Mouse (Mus musculus) left cerebral cortex, postnatal 10 days (tissue): ENCODE results near the gene Hoxc8. TPM values are rescaled to one million over a fixed set of nuclear protein-coding genes. Genes with fewer than 3 reads are reported as not detected.
A peak's percentile ranks its signal among the peaks of the same experiment; 100 is the strongest.

Experiments
- DNase-seq, 2 experiments: peaks; one replicate each; pipeline ENCODE4 v3.0.0; 2021 to 2022; ENCODE audit warnings: low spot score in 2 of 2, mixed read lengths in 1 of 2; ENCODE audit errors: extremely low spot score in 1 of 2
- intact Hi-C: fragments of 180-260 bp; cut with DNase I; formaldehyde crosslinking; loops from one replicate; pipeline ENCODE4 v1.15.1; 2025
- total RNA-seq, 2 experiments: library from RNA; stranded (reverse); gene quantifications; 2 replicates each; pipeline ENCODE4 v1.2.3; 2021

Gene Hoxc8
- total RNA-seq, 2 experiments from 2014 or later = not detected

DNA sequence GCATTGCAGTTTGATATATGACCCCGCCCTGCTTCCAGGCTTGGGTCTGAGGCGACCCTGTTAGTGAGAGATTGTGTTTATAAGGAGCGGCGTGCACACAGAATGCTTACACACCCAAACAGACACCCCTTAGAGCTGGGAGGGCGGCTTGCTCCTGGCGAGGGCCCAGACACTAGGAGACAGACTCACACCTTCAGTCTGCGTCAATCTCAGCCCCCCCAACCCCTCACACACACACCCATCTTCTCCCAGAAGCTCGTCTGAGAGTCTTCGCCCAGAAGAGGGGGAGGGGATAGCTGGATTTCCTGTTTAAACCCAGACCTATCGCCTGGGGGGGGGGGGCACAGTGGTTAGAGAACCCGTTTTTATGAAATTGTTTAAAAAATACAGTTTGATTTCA, 9.5 kb downstream of the Hoxc8 start:
- intact Hi-C loops = no loop called here
- no peak for DNase-seq

DNA sequence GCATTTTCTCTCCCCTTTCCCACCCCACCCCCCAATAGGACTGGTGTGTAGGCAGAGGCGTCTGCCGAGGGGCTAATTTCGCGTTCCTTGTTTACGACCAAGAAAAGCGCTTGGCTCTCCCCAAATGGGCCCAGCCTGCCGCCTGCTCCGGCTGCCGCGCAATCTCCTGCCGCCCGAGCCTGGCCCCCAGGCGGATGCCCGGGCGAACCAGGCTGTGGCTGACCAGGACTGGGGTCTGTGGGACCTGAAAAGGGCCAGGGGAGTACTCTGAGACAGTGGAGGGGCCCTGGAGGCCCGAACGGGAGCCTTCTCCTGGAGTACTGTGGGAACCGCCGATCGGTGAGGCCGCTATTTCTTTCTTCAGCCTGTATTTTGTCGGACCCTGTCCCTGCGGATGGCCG, 10.1 kb downstream of the Hoxc8 start:
- DNase-seq = no peak
- intact Hi-C loops = no loop called here

DNA sequence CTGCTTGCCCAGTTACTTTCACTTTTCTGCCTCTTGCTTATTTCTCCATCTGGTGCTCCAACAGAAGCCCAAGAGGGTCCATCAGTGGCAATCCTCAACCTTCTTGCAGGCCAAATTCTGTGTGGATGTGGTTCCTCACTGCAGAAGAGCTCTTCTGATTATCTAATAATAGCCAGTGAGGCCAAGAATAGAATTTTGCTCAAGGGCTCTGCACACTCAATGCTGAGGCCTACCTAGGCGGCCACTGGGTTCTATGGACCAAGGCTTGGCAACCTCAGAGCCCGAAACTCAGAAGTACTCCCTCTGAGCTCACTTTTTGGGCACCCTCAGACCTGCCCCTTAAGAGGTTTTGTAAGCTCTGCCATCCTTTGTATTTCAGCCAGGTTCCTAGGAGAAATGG, 11.0 kb downstream of the Hoxc8 start:
- intact Hi-C loops = no loop called here

DNA sequence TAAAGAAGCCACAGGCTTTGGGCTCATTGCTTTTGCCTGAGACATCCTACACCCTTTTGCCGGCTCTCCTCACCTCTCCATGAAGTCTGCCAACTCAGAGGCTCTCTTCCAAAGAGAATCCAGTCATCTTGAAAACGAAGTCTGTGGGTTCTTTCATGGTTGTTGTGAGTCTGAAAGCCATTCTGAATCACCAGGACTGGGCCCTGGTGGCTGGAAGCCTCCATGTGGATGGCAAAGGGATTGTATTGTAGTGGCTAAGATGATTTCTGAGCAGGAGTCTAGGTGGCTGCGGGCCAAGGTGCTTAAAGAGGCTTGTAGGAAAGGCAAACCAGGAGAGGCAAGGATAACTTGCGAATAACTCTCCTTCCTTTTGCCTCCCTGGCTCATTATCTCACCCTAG, 11.7 kb downstream of the Hoxc8 start:
- no peak for DNase-seq
- intact Hi-C loops = no loop called here

More for the DNA sequence above, 11.0 kb downstream of the Hoxc8 start:
- no peak for DNase-seq

DNA sequence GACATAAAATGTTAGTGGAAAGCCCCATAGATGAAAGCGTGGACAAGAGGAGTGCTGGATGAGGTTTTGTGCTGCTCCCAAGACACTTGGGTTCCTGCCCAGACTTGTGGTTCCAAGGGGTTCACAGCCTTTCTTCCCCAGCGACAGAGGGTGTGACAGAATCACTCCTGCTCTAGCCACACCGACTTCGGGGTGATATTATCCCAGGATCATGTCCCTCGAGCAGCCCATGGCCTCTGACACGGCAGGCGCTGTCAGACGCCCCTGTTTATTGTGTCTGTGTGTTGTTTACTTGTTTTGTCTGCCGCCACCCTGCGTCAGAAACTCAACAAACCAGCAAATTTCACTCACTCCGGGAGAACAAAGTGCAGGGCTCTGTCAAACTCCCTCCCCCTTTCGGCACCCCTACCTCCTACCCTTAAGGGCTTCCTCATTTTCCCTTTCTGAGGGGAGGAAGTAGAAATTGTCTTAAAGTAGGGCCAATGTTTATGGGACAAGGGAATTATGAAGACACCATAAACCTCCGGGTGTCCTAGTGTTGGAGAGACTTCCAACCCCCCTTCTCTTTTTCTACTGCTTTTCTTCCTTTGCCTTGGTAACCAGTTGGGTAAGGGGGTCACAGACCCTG, 12.5 kb downstream of the Hoxc8 start:
- no peak for DNase-seq
- intact Hi-C loops = no loop called here

DNA sequence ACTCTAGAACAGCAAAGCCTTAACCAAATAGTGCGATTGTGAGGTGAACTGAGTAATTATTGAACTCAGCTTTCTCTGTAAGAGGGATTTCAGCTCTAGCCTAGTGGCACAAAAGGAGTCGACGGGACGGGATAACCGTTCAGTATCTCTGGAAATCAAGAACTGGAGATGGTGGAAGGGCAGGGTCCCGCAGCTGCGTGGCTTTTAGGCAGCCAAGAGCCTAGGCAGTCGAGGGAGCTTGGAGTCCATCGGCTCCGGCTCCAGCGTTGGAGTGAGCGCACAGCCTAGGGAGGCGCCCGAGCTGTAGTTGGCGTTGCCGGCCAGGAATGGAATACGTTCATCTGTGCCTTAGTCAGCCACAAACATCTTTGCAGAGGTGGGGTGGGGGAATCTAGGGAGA, 14.9 kb downstream of the Hoxc8 start:
- no peak for DNase-seq
- intact Hi-C loops = no loop called here

DNA sequence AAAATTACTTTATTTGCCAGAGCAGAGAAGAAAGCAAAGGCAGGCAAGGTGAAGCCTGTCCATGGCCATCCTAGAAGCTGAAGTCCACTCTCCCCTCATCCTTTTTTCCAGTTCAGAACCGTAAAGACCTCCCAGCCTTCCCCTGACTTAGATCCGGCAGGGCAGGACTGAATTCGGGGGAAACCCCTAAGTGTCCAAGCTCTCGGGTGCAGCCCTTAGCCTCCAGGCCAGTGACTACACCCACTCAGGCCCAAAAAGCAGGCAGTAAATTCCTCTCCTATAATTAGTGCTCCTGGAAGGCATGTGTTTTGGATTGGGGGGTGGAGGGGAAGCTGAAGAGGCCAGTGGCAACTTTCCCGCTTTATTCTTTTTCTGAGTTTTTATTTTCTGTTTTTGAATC, 15.4 kb downstream of the Hoxc8 start:
- intact Hi-C loops = no loop called here

DNA sequence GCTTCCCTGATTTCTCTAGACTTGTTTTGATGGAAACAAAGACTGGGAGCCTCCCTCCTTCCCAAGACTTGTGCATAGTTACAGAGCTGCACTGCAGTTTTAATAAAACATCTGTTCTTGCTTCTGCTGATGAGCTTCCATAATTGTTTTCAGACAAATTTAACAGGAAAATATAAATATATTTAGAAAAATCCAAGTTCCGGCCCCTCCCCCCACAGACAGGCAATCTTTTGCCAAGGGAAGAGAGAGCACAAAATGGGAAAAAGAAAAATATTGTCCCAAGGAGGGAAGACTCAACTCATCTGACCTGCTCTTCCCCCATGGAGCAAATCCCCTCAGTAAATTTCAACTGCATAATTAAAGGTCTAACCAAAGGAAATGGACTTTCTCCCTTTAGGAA, 15.9 kb downstream of the Hoxc8 start:
- DNase-seq = no peak
- intact Hi-C loops = no loop called here

More for the DNA sequence above, 15.4 kb downstream of the Hoxc8 start:
- no peak for DNase-seq

DNA sequence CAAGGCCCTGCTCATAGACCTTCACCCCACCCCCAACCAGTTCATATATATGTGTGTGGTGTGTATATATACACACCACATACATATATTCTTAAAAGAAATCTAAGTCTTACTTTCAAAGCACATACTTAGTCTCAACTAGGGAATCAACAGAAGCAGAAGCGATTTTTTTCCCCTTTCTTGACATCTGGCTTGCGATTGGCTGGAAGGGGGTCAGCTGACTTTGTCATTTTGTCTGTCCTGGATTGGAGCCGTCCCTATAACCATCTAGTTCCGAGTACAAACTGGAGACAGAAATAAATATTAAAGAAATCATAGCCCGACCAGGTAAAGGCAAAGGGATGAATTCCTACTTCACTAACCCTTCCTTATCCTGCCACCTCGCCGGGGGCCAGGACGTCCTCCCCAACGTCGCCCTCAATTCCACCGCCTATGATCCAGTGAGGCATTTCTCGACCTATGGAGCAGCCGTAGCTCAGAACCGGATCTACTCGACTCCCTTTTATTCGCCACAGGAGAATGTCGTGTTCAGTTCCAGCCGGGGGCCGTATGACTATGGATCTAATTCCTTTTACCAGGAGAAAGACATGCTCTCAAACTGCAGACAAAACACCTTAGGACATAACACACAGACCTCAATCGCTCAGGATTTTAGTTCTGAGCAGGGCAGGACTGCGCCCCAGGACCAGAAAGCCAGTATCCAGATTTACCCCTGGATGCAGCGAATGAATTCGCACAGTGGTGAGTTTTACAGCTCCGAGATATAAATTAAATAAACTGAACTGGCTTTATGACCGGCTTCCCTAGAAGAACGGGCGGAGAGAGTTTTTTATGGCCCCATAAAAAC, 19.1 kb downstream of the Hoxc8 start:
- intact Hi-C loops = no loop called here

DNA sequence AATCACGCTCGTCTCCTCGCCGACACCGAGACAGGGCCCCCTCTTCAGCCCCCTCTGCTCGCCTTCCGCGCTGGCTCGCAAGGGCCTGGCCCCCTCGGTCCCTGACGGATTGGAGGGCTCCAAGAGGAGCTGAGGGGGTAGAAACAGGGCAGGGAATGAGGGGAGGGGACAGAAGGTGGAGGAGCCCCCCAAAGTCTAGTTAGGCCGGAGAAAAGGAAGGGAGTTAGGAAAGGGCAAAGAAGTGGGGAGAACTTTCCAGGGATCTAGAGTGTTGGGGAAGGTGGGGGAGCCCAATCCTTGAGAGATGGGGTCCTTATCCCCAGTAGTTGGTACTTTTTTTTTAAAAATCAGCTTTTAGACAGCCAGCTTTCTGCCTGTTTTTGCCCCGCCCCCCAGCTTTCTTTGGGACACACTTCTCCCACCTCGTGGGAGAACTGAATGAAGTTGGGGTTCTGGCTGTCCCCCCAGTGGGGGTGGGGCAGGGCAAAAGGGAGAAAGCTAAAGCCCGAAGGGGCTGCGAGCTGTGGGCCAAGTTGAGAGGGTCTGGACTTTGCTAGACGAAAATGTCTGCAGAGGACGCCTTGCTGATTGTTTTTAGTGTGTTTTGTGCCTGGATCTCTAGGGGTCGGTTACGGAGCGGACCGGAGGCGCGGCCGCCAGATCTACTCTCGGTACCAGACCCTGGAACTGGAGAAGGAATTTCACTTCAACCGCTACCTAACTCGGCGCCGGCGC, 19.9 kb downstream of the Hoxc8 start:
- no peak for DNase-seq
- intact Hi-C loops = no loop called here

More for the DNA sequence above, 19.1 kb downstream of the Hoxc8 start:
- DNase-seq = no peak

DNA sequence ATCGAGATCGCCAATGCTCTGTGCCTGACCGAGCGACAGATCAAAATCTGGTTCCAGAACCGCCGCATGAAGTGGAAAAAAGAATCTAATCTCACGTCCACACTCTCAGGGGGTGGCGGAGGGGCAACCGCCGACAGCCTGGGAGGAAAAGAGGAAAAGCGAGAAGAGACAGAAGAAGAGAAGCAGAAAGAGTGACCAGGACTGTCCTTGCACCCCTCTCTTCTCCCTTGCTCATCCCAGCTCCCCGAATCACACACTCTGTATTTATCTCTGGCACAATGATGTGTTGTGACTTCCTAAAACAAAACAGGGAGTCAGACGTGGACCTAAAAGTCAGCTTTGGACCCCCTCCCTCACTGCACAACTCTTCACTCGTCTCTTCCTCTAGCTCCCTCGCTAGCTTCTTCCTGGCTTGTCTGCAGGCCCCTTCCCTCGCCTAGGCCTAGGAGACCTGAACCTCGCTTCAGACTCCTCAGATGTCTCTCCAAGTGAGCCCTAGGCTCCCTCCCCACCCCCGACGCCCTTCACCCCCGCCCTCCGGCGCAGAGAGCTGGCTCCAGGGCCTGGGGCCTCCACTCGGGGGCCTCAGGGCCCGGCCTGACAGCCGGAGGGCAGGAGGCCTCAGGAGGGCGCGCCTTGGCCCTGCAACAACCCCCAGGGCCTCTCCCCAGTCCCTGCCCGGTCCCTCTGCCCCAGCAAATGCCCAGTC, 20.6 kb downstream of the Hoxc8 start:
- no peak for DNase-seq
- intact Hi-C loops = no loop called here

DNA sequence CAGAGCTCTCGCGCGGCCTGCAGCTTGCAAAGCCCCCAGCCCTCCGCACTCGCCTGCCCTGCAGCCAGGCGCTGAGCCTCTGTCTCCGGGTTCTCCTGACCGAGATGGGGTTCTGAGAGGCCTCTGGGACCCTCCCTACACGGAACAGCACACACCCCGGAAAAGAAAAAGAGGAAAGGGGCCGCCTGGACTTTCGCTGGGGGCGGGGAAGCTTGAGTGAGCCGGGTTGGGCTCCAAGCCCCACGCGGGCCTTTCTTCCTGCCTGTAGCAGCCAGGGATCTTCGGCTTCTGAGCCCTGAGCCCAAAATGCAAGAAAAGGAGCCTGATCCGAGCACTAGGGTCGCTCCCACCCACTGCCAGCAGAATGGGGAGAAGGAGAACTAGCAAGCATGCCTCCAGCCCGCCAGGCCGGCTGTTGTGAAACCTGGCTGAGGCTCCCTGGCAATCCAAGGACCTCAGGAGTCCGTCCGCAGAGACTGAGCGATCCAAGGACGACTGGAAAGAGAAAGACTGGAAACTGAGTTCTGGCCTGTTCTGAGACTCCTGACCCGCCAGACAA, 21.6 kb downstream of the Hoxc8 start:
- intact Hi-C loops = loop anchor here (2.0 kb wide), 1 partner anchor 157 kb away; no protein-coding TSS in a partner anchor
- no peak for DNase-seq

DNA sequence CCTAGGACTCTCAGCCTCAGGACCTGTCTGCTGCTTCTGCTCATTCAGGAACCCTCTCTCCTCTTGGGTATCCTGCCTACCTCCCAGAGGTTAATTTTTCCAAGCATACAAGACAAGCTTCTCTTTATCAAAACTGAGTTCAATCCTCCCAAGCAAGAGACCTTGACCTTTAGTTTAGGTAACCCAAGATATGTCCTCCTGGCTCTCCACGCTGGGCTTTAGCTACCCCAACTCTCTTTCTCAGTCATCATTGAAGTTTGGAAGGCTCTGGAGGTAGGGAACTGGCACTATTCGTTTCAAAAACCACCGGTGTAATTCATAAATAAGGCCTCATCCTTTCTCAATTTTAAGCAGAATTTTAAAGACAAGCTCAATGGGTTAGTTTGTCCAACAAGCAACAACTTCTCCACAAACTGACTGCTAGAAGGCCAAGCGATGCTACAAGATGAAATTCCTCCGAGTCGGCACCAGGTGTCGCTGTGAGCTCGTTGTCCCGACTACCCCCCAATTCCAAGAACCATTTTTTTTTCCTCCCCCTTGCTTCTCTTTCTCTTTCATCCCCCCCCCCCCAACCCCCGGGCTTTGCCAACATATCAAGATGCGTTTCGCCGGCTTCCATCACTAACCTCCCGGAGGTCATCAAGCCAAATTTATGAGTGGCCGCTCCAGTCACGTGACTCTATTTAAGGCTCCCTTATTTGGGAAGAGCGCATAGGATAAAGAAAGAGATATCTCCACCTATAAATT, 23.0 kb downstream of the Hoxc8 start:
- intact Hi-C loops = loop anchor here (2.0 kb wide), 1 partner anchor 155 kb away; no protein-coding TSS in a partner anchor
- DNase-seq = peak; percentile 23 to 39

DNA sequence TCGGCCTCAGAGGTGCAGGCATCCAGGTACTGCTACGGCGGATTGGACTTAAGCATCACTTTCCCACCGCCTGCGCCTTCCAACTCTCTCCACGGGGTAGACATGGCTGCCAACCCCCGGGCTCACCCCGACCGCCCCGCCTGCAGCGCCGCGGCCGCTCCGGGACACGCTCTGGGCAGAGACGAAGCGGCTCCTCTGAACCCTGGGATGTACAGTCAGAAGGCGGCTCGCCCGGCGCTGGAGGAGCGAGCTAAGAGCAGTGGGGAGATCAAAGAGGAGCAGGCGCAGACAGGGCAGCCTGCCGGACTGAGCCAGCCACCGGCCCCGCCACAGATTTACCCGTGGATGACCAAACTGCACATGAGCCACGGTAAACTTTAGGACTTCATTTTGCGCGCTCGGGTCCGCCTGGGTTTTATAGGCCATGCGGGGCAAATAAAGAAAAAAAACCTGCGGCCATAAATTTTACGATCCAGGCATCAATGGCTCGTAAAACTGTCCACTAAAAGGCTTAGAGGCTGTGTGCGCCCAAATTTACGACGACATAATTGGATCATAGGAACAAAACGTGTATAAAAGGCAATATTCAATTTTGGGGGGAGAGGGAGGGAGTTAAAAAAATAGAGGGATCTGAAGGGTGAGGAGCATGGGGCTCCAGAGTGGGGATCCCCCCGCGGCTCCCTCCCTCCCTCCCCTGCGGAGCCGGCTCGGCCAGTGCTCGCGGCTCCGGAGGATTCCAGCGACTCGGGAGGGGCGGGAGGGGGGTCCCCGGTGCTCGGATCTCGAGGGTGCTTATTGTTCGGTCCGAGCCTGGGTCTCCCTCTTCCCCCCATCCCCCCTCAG, 24.0 kb downstream of the Hoxc8 start:
- no peak for DNase-seq

DNA sequence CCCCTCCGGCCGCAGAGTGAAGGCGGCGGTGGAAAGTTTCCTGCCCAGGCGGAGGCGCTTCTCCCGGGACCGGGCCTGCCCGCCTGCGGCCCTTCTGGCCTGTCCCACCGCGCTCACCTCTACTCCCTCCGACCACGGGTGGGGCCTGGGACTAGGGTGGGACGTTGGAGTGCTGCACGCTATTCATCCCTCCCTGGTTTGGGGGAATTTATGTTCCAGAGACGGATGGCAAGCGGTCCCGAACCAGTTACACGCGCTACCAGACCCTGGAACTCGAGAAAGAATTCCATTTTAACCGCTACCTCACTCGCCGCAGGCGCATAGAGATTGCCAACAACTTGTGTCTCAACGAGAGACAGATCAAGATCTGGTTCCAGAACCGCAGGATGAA, 24.6 kb downstream of the Hoxc8 start:
- intact Hi-C loops = no loop called here
- no peak for DNase-seq

More for the DNA sequence above, 24.0 kb downstream of the Hoxc8 start:
- intact Hi-C loops = no loop called here

DNA sequence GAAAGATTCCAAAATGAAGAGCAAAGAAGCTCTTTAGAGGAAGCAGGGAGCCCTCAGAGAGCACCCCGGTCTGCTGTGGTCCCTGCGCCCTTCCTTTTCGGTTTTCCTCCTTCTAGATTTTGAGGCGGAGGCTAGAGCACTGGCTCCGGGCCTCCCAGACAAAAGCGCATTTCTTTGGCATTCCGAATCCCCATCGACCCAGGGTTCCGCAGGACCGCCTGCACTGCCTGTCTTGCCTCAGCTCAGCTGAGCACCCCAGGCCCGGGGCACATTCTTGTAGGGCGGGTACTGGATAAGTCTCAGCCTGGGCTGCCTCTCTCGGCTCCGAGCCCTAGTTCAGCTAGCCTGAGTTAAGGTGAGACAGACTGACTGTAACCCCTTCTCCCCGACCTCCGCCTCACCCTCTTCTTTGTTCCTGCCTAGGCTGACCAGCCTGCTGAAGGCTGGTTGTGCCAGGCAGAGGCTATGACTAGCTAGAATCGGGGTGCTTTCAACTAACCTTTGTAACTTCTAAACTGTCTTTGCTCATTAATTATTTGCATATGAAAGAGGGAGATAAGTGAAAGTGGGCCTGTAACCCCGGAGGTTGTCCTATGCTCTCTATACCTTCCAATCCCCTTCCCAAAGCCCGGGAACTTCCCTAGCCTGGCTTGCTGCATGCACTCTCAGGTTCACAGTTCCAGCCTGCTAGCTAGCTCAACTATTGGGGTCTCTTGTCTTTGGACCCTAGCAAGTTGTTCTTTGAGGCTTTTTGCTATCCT, 25.2 kb downstream of the Hoxc8 start:
- DNase-seq = no peak
- intact Hi-C loops = no loop called here

DNA sequence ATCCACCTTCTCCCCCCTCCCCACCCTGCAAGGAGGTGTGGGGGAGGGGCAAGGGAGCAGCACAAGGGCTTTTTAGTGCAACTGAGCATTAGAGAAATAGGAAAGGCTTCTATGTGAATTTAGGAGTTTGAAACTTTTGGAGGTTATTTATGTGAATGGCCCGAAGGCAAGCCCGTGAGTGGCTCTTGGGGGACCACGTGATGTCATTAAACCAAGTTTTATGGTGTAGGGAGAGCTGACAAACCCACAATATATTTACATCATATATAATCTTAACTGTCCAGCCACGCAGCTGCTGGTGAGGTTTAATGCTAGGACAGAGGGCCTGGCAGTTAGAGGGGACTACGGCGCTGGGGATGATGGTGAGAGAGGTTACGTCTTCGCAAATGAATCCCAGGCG, 28.2 kb downstream of the Hoxc8 start, which contains the start of gene Hoxc4:
Gene Hoxc4, plus strand, starts transcription at position 299 of the 400 bp plus-strand sequence.
- no peak for DNase-seq
- intact Hi-C loops = no loop called here
